ENCODE assay signal across 10 mouse cellular contexts in genomic region chr19:30032206-30032605, GRCm38 (mm10). TPM values are rescaled to one million over a fixed set of nuclear protein-coding genes. Genes with fewer than 3 reads are reported as not detected.
DNase-seq lines count a peak whose midpoint lies in the region; ATAC-seq and TF ChIP-seq lines count a peak whose summit lies in the region.
"Had no signal": no experiment of that assay in that cellular context is flagged by ENCODE, and none has a peak within 500 bp of the region (broad histone marks: within the 10 kb centered on the region; RNA-seq: fewer than 3 reads in every experiment).

No protein-coding gene starts in this region.

- TF ChIP-seq POLR2A in CH12.LX (IDR thresholded peaks at IDR 0.05; ENCODE audit: low read depth, low read length), result no peak

- dilution Hi-C loops in CH12.LX (cut with MboI; ENCODE audit: extremely low pct_ligation_motif_present, extremely low pct_unique_long_range_greater_than_20kb, low sequenced_read_pairs), result no loop called here

- 56% methylated on average over 3 of the region's 3 CpGs for WGBS in heart, embryonic 10.5 days
- 61% methylated on average over 3 of the region's 3 CpGs for WGBS in forebrain, embryonic 16.5 days
- 50% methylated on average over 3 of the region's 3 CpGs for WGBS in liver, postnatal 0 days (ENCODE audit: insufficient replicate concordance)

- TF ChIP-seq CTCF in CH12.LX (conservative IDR thresholded peaks at IDR 0.05 in 1 of 2, IDR thresholded peaks at IDR 0.05 in 1 of 2; ENCODE audit: low read depth in 2 of 2, low read length in 2 of 2), result no peak
- TF ChIP-seq CTCF in liver, postnatal 0 days (IDR thresholded peaks at IDR 0.05; ENCODE audit: low read depth), result no peak

- H3K9ac ChIP-seq in CH12.LX (ENCODE audit: insufficient read depth, low read depth), result peak overlapping the region; percentile 95; the same call in 1 of the 2 replicates
- no peak overlapping the region for H3K9ac ChIP-seq in forebrain, embryonic 16.5 days (replicated peaks; ENCODE audit: low read depth, low read length)
- H3K9ac ChIP-seq in liver, postnatal 0 days (replicated peaks), result peak overlapping the region; percentile 94; the same call in 1 of the 2 replicates

- peak overlapping the region; percentile 98 for H3K4me2 ChIP-seq in CH12.LX (ENCODE audit: insufficient read depth, low read depth, poor library complexity, severe bottlenecking)
- H3K4me2 ChIP-seq in forebrain, embryonic 16.5 days (ENCODE audit: low read length), result peak overlapping the region; percentile 85
- peak overlapping the region; percentile 81 for H3K4me2 ChIP-seq in liver, postnatal 0 days (ENCODE audit: low read depth, low read length)

- H3K79me2 ChIP-seq in CH12.LX (replicated peaks; ENCODE audit: control insufficient read depth, extremely low read depth, insufficient read depth, poor library complexity, severe bottlenecking), result peaks cover 60% of the 10 kb centered on the region

- intact Hi-C loops in left cerebral cortex, postnatal 14 days (cut with DNase I), result loop anchor here (5.0 to 10.0 kb wide), 2 partner anchors 85 to 227 kb away; partner anchors contain the start of gene 9930021J03Rik

- H3K36me3 ChIP-seq in heart, embryonic 10.5 days, result no peaks in the 10 kb centered on the region
- peaks cover 0 to 2% of the 10 kb centered on the region in 2 experiments for H3K36me3 ChIP-seq in CH12.LX (replicated peaks in 1 of 2; ENCODE audit: control insufficient read depth in 1 of 2, insufficient read depth in 1 of 2, low read length in 1 of 2)
- H3K36me3 ChIP-seq in forebrain, embryonic 16.5 days (ENCODE audit: control insufficient read depth, insufficient read depth), result no peaks in the 10 kb centered on the region
- no peaks in the 10 kb centered on the region for H3K36me3 ChIP-seq in liver, postnatal 0 days (replicated peaks; ENCODE audit: insufficient read depth, low read length)

- in situ Hi-C loops in CH12.LX (cut with MboI; ENCODE audit: low pct_ligation_motif_present, low pct_unique_long_range_greater_than_20kb, low sequenced_read_pairs), result loop anchor here (10.0 kb wide), 1 partner anchor 83 kb away; no protein-coding TSS in a partner anchor

- no peak for TF ChIP-seq RAD21 in CH12.LX (IDR thresholded peaks at IDR 0.05; ENCODE audit: low read depth, low read length)

- no peak for DNase-seq in heart, embryonic 10.5 days (ENCODE audit: low spot score)
- no peak for DNase-seq in heart, adult 9 months (ENCODE audit: low spot score in 2 of 2)
- no peak for DNase-seq in CH12.LX (ENCODE audit: extremely low read depth)
- no peak for DNase-seq in liver, postnatal 0 days
- no peak for DNase-seq in frontal cortex, postnatal 14 days (ENCODE audit: low spot score in 2 of 2)
- DNase-seq in T-cell, adult 2 months (ENCODE audit: low spot score), result no peak
- DNase-seq in left cerebral cortex, postnatal 14 days (ENCODE audit: low spot score in 2 of 2), result no peak
- DNase-seq: cerebellum, postnatal 36 days had no signal

- no peak for ATAC-seq in forebrain, embryonic 16.5 days
- ATAC-seq in liver, postnatal 0 days, result no peak

- H3K4me1 ChIP-seq in heart, embryonic 10.5 days, result peaks cover 28% of the 10 kb centered on the region
- peaks cover 3 to 51% of the 10 kb centered on the region in 2 experiments; a peak in 2 of 4 replicates for H3K4me1 ChIP-seq in CH12.LX (ENCODE audit: control insufficient read depth in 1 of 2, insufficient read depth in 2 of 2)
- peaks cover 30% of the 10 kb centered on the region for H3K4me1 ChIP-seq in forebrain, embryonic 16.5 days (replicated peaks; ENCODE audit: control insufficient read depth, insufficient read depth, low read length)
- H3K4me1 ChIP-seq in liver, postnatal 0 days (ENCODE audit: insufficient read depth), result peaks cover 33% of the 10 kb centered on the region

- no peak overlapping the region for H3K27ac ChIP-seq in heart, embryonic 10.5 days
- H3K27ac ChIP-seq in CH12.LX (ENCODE audit: insufficient read depth, low read depth), result no peak overlapping the region
- no peak overlapping the region for H3K27ac ChIP-seq in forebrain, embryonic 16.5 days (ENCODE audit: low read length)
- H3K27ac ChIP-seq in liver, postnatal 0 days (ENCODE audit: low read depth), result no peak overlapping the region

- H3K9me3 ChIP-seq in heart, embryonic 10.5 days, result no peaks in the 10 kb centered on the region
- H3K9me3 ChIP-seq in CH12.LX (replicated peaks; ENCODE audit: low read length), result peaks cover 4% of the 10 kb centered on the region
- no peaks in the 10 kb centered on the region for H3K9me3 ChIP-seq in forebrain, embryonic 16.5 days (ENCODE audit: control insufficient read depth, low read length)
- no peaks in the 10 kb centered on the region for H3K9me3 ChIP-seq in liver, postnatal 0 days (ENCODE audit: low read length)

- H3K4me3 ChIP-seq in heart, embryonic 10.5 days, result peak overlapping the region; percentile 99
- H3K4me3 ChIP-seq in CH12.LX (replicated peaks in 1 of 3; ENCODE audit: low read depth in 2 of 3, low read length in 2 of 3, poor library complexity in 1 of 3), result peak overlapping the region; percentile 6 to 96 (median 64)
- peak overlapping the region; percentile 29 for H3K4me3 ChIP-seq in forebrain, embryonic 16.5 days (replicated peaks; ENCODE audit: low read length)
- H3K4me3 ChIP-seq in liver, postnatal 0 days (ENCODE audit: low read depth, low read length), result peak overlapping the region; percentile 89

- H3K27me3 ChIP-seq in heart, embryonic 10.5 days (ENCODE audit: insufficient read depth, poor library complexity, severe bottlenecking), result no peaks in the 10 kb centered on the region
- no peaks in the 10 kb centered on the region for H3K27me3 ChIP-seq in CH12.LX (replicated peaks)
- no peaks in the 10 kb centered on the region for H3K27me3 ChIP-seq in forebrain, embryonic 16.5 days (replicated peaks; ENCODE audit: control insufficient read depth, insufficient read depth, low read length)
- H3K27me3 ChIP-seq in liver, postnatal 0 days (ENCODE audit: insufficient read depth, low read length), result no peaks in the 10 kb centered on the region

- no peak for TF ChIP-seq EP300 in CH12.LX (IDR thresholded peaks at IDR 0.05; ENCODE audit: low read length)
- TF ChIP-seq EP300 in liver, postnatal 0 days (IDR thresholded peaks at IDR 0.05; ENCODE audit: low read depth), result no peak

TF ChIP-seq in CH12.LX, 34 proteins besides CTCF, POLR2A, EP300 and RAD21:
- TF ChIP-seq CHD1 (IDR thresholded peaks at IDR 0.05; ENCODE audit: low read depth, low read length) (0 out of 2 replicates have a peak, but pooled peaks have one; percentile 78), ZMIZ1 (IDR thresholded peaks at IDR 0.05; ENCODE audit: low read depth, low read length) (no peak)

RNA-seq across cellular contexts. Expression of gene Uhrf2, which starts 1.9 kb away (rescaled TPM):
- polyA plus RNA-seq in heart, embryonic 10.5 days (2016; fragmentation: Nextera tagmentation; extraction: Ambion mirVana), result 56.6 and 65.2 TPM in 2 replicates
- total RNA-seq in CH12.LX (2012; rRNA removed) (26.7 and 29.0 TPM in 2 replicates), CH12.LX (2014; rRNA removed) (66.3 and 71.4 TPM in 2 replicates)
- 34.0 and 34.1 TPM in 2 replicates for polyA plus RNA-seq in CH12.LX (2012; ENCODE audit: insufficient read length, low read depth)
- polyA plus RNA-seq in forebrain, embryonic 16.5 days (2015; fragmentation: Nextera tagmentation; extraction: Ambion mirVana), result 73.3 and 74.2 TPM in 2 replicates
- polyA plus RNA-seq in liver, postnatal 0 days (2015; fragmentation: Nextera tagmentation; extraction: Ambion mirVana), result 18.4 and 19.8 TPM in 2 replicates
- 10 to 100 TPM; 46.5 to 55.3 TPM for total RNA-seq in left cerebral cortex, postnatal 14 days (2021)

RNA-seq across cellular contexts. Expression of gene Trpd52l3, which starts 28.6 kb away (rescaled TPM):
- not detected in 2 replicates for polyA plus RNA-seq in heart, embryonic 10.5 days (2016; fragmentation: Nextera tagmentation; extraction: Ambion mirVana)
- total RNA-seq in CH12.LX (2012; rRNA removed), result not detected in 2 replicates
- total RNA-seq in CH12.LX (2014; rRNA removed), result not detected in 2 replicates
- polyA plus RNA-seq in CH12.LX (2012; ENCODE audit: insufficient read length, low read depth), result not detected in 2 replicates
- not detected in 2 replicates for polyA plus RNA-seq in forebrain, embryonic 16.5 days (2015; fragmentation: Nextera tagmentation; extraction: Ambion mirVana)
- polyA plus RNA-seq in liver, postnatal 0 days (2015; fragmentation: Nextera tagmentation; extraction: Ambion mirVana), result not detected in 2 replicates
- total RNA-seq in left cerebral cortex, postnatal 14 days (2021), result not detected
- total RNA-seq: liver, adult 2 months had no signal
- polyA plus RNA-seq: liver, adult 2 months had no signal

Comparison
In these comparisons a context has a peak if more than half of its experiments do, and no peak if none do; other contexts are left out.
1. H3K4me3 ChIP-seq: peak in every context shown above with its lines; median percentile 99 in heart, embryonic 10.5 days; 89 in liver, postnatal 0 days; 64 in CH12.LX; 29 in forebrain, embryonic 16.5 days.